Mouse (Mus musculus): ENCODE results near the gene Cd2. TPM values are rescaled to one million over a fixed set of nuclear protein-coding genes. Genes with fewer than 3 reads are reported as not detected.

The Cd2 gene
- polyA plus RNA-seq, 1 experiment from 2014 or later = 0.42 TPM

- no peak overlapping the region for H3K9ac ChIP-seq
Observed at GRCm38 (mm10) chr3:101280348-101281311, 7.1 kb downstream of the Cd2 start.

GRCm38 (mm10) chr3:101279561-101279960, 8.2 kb downstream of the Cd2 start:
- no peak for DNase-seq
- no peak for TF ChIP-seq CTCF (IDR thresholded peaks at IDR 0.05; ENCODE audit: low read depth)
- Histone ChIP-seq H3K27me3 (ENCODE audit: insufficient read depth, low read length) (no peaks in the 10 kb centered on the region), H3K4me3 (ENCODE audit: low read depth, low read length) (no peak overlapping the region), H3K9ac (no peak overlapping the region), H3K4me1 (ENCODE audit: insufficient read depth) (peaks cover 16% of the 10 kb centered on the region), H3K4me2 (no peak overlapping the region), H3K36me3 (ENCODE audit: insufficient read depth) (no peaks in the 10 kb centered on the region), H3K9me3 (ENCODE audit: low read depth, low read length) (no peaks in the 10 kb centered on the region), H3K27ac (ENCODE audit: low read depth) (no peak overlapping the region)
- WGBS = 76% methylated on average over 10 of the region's 10 CpGs
- ATAC-seq (ENCODE audit: insufficient read depth) = no peak

More at GRCm38 (mm10) chr3:101280348-101281311, 7.1 kb downstream of the Cd2 start:
- no peaks in the 10 kb centered on the region for H3K36me3 ChIP-seq (ENCODE audit: insufficient read depth)
- H3K4me2 ChIP-seq = 0 out of 2 replicates have a peak overlapping the region, but pooled peaks have one; percentile 1
- peaks cover 16% of the 10 kb centered on the region for H3K4me1 ChIP-seq (ENCODE audit: insufficient read depth)
- peak overlapping the region; percentile 72 for H3K27ac ChIP-seq (ENCODE audit: low read depth)
- no peaks in the 10 kb centered on the region for H3K9me3 ChIP-seq (ENCODE audit: low read depth, low read length)
- WGBS = 27% methylated on average over 15 of the region's 15 CpGs
- no peaks in the 10 kb centered on the region for H3K27me3 ChIP-seq (ENCODE audit: insufficient read depth, low read length)
- DNase-seq (peak; percentile 83), ATAC-seq (ENCODE audit: insufficient read depth) (peak; percentile 95)
- H3K4me3 ChIP-seq (ENCODE audit: low read depth, low read length) = no peak overlapping the region
- no peak for TF ChIP-seq CTCF (IDR thresholded peaks at IDR 0.05; ENCODE audit: low read depth)

GRCm38 (mm10) chr3:101278396-101278795, 9.3 kb downstream of the Cd2 start:
- no peak for DNase-seq
- ATAC-seq (ENCODE audit: insufficient read depth) = no peak
- Histone ChIP-seq H3K4me1 (ENCODE audit: insufficient read depth) (peaks cover 16% of the 10 kb centered on the region), H3K36me3 (ENCODE audit: insufficient read depth) (no peaks in the 10 kb centered on the region), H3K9me3 (ENCODE audit: low read depth, low read length) (no peaks in the 10 kb centered on the region), H3K4me2 (no peak overlapping the region), H3K27ac (ENCODE audit: low read depth) (no peak overlapping the region), H3K27me3 (ENCODE audit: insufficient read depth, low read length) (no peaks in the 10 kb centered on the region), H3K4me3 (ENCODE audit: low read depth, low read length) (no peak overlapping the region), H3K9ac (no peak overlapping the region)
- no peak for TF ChIP-seq CTCF (IDR thresholded peaks at IDR 0.05; ENCODE audit: low read depth)
- WGBS = 66% methylated on average over 5 of the region's 5 CpGs

GRCm38 (mm10) chr3:101277830-101278229, 9.9 kb downstream of the Cd2 start:
- 78% methylated on average over 4 of the region's 4 CpGs for WGBS
- no peak for DNase-seq
- H3K4me3 ChIP-seq (ENCODE audit: low read depth, low read length) = no peak overlapping the region
- no peak overlapping the region for H3K27ac ChIP-seq (ENCODE audit: low read depth)
- H3K9me3 ChIP-seq (ENCODE audit: low read depth, low read length) = no peaks in the 10 kb centered on the region
- H3K27me3 ChIP-seq (ENCODE audit: insufficient read depth, low read length) = no peaks in the 10 kb centered on the region
- no peak overlapping the region for H3K4me2 ChIP-seq
- H3K9ac ChIP-seq = no peak overlapping the region
- no peak for ATAC-seq (ENCODE audit: insufficient read depth)
- H3K36me3 ChIP-seq (ENCODE audit: insufficient read depth) = no peaks in the 10 kb centered on the region
- TF ChIP-seq CTCF (IDR thresholded peaks at IDR 0.05; ENCODE audit: low read depth) = no peak
- H3K4me1 ChIP-seq (ENCODE audit: insufficient read depth) = peaks cover 16% of the 10 kb centered on the region

GRCm38 (mm10) chr3:101276501-101277320, 11.0 kb downstream of the Cd2 start:
- TF ChIP-seq CTCF (IDR thresholded peaks at IDR 0.05; ENCODE audit: low read depth) = no peak
- H3K27me3 ChIP-seq (ENCODE audit: insufficient read depth, low read length) = no peaks in the 10 kb centered on the region
- no peak overlapping the region for H3K4me3 ChIP-seq (ENCODE audit: low read depth, low read length)
- ATAC-seq (ENCODE audit: insufficient read depth) (no peak), DNase-seq (no peak)
- H3K36me3 ChIP-seq (ENCODE audit: insufficient read depth) = no peaks in the 10 kb centered on the region
- H3K4me1 ChIP-seq (ENCODE audit: insufficient read depth) = peaks cover 12% of the 10 kb centered on the region
- no peak overlapping the region for H3K9ac ChIP-seq
- H3K9me3 ChIP-seq (ENCODE audit: low read depth, low read length) = no peaks in the 10 kb centered on the region
- WGBS = 61% methylated on average over 12 of the region's 12 CpGs
- H3K27ac ChIP-seq (ENCODE audit: low read depth) = no peak overlapping the region
- H3K4me2 ChIP-seq = no peak overlapping the region

- H3K9ac ChIP-seq = no peak overlapping the region
- H3K27ac ChIP-seq (ENCODE audit: low read depth) = no peak overlapping the region
- no peak overlapping the region for H3K4me2 ChIP-seq
- H3K27me3 ChIP-seq (ENCODE audit: insufficient read depth, low read length) = no peaks in the 10 kb centered on the region
- no peak for TF ChIP-seq CTCF (IDR thresholded peaks at IDR 0.05; ENCODE audit: low read depth)
- DNase-seq = no peak
- WGBS = 82% methylated on average over 16 of the region's 16 CpGs
- H3K4me3 ChIP-seq (ENCODE audit: low read depth, low read length) = no peak overlapping the region
- no peak for ATAC-seq (ENCODE audit: insufficient read depth)
- H3K9me3 ChIP-seq (ENCODE audit: low read depth, low read length) = no peaks in the 10 kb centered on the region
- H3K36me3 ChIP-seq (ENCODE audit: insufficient read depth) = no peaks in the 10 kb centered on the region
- H3K4me1 ChIP-seq (ENCODE audit: insufficient read depth) = peaks cover 8% of the 10 kb centered on the region
Observed at GRCm38 (mm10) chr3:101275636-101276300, 12.0 kb downstream of the Cd2 start.
